Mouse (Mus musculus) embryonic fibroblast, embryonic 13.5 days (primary cell): ENCODE results near the gene Lin54.

Experiments used
- CTCF ChIP-seq: IDR thresholded peaks from 2 replicates; pipeline ENCODE4 v1.5.1; 2011; ENCODE audit warnings: mild to moderate bottlenecking, control low read depth, low read length, moderate library complexity, borderline replicate concordance; ENCODE audit not compliant: insufficient read depth
- POLR2A ChIP-seq: IDR thresholded peaks from 2 replicates; pipeline ENCODE4 v1.6.1; 2011; ENCODE audit warnings: low read depth, mild to moderate bottlenecking, control low read depth, low read length, moderate library complexity

DNA sequence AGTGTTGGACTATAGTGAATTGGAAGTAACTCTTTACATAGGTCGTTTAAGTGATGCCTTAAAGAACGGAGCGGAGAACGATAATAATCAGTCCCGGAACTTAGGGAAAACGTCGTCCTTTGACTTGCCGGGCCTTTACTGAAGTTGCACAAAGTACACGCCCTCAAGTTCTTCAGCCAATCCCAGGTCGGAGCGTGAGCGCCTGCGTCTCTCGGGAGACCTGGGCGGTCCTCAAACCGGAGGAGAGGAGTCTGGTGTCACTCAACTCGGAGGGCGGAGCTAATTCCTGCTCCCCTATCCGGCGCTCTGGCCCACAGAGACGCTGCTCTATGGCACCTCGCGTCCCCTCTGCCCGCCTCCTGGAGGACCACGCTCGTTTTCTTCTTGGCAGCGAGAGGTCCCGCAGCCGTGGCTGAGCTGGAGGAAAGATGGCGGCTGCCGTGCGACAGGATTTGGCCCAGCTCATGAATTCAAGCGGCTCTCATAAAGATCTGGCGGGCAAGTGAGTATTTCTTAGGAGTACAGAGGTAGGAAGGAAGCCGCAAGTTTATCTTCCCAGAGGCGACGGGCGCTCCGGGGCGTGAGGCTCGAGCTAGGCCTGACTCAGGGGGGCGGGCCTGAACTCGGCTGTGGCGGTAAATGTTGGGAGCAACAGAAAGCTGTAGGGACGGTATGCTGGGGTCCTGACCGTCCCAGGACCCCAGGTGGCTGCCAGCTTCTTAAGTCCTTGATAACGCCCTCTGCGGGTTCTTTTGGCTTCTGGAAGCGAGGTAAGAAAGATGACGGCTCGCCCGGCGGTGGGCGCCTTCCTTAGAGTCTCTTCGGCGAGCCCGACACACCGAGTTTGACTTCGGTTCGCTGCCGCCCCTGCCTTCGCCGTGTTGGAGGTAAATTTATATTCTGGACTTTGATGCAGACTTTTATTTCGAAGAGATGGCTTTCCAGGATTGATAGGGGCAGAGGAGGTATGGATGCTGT lies 17.9 kb upstream of the Lin54 start, which contains the start of gene Cops4:
- peak; percentile 69 for TF ChIP-seq POLR2A
- TF ChIP-seq CTCF, result no peak
